Mouse (Mus musculus) heart, postnatal 0 days (tissue): ENCODE data around the gene Phb2.

Experiments used
- CTCF ChIP-seq: IDR thresholded peaks from 2 replicates; pipeline ENCODE4 v1.5.1; 2016; ENCODE audit warnings: antibody characterized with exemption, control low read depth, low read depth
- EP300 ChIP-seq: IDR thresholded peaks from 2 replicates; pipeline ENCODE4 v1.6.1; 2016; ENCODE audit warnings: antibody characterized with exemption, low read depth

- no peak for TF ChIP-seq CTCF
- no peak for TF ChIP-seq EP300
These were observed 6.0 kb upstream of the Phb2 start for GRCm38 (mm10) chr6:124706061-124706627.
